Mouse (Mus musculus): ENCODE measurements around the gene Stag1.
"Not testable (repeated sequence)": the region's sequence is repeated elsewhere in the genome, so short reads cannot be mapped to it uniquely, and the experiment has no call there.

The Stag1 gene

GRCm38 (mm10) chr9:100682285-100682684 lies 84.7 kb downstream of the Stag1 start:
- no peak for DNase-seq (ENCODE audit: low spot score in 2 of 2)

DNA sequence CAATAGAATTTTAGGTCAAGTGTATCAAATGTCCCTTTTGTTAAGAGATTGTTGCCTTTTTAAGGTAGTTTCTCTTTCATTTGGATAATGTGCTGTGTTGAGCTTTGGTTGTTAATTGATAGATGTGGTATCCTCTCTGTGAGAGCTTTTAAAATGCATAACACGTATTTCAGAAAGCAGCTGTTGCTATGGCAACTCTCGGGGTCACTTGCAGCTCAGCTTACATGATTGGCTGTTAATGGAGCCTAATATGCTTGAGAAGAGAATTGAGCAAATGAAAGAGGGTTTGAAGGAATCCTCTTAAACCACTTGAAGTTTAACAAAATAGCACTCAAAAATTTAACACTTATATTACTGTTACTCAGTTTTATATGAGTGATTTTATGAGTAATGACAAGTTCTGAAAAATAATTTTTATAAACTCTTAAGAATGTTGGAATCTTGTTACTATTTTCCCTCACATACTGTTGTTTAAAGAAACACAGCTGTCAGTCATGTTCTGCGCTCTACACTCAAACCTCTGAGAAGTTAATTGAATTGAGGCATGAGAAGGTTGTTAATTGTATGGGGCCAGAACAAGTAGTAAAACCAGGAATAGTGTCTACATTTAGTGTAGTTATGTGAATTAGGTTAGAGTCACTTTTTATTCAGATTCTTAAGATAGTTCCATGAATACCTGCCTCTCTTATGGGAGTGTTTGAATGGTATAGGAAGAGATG lies 88.3 kb downstream of the Stag1 start:
- peak; percentile 38 to 48 for DNase-seq (ENCODE audit: low spot score in 2 of 2)

DNA sequence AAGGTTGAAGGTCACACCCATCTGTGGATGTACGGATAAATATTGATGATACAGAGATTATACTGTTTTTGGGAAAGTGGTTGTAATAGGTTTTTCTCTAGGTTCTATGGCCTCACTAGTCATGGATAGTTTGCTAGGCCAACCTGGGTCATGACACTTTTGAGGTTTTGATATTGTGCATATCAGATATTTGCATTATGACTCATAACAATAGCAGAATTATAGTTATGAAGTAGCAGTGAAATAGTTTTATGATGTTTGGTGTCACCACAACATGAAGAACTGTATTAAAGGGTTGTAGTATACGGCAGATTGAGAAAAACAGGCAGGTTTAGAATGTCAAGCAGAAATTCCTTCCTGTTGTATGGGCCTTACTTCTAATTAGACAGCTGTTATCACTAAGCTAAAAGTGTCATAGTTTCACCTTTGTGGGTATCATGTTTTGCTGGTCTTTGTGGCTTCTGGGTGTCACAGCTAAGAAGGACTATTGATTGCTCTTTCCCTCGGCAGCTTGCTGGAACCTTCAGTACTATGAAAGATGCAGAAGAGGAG lies 92.2 kb downstream of the Stag1 start:
- no peak for DNase-seq (ENCODE audit: low spot score in 2 of 2)

- no peak for DNase-seq (ENCODE audit: low spot score in 2 of 2)
Measured at GRCm38 (mm10) chr9:100692239-100692638, 94.6 kb downstream of the Stag1 start.

DNA sequence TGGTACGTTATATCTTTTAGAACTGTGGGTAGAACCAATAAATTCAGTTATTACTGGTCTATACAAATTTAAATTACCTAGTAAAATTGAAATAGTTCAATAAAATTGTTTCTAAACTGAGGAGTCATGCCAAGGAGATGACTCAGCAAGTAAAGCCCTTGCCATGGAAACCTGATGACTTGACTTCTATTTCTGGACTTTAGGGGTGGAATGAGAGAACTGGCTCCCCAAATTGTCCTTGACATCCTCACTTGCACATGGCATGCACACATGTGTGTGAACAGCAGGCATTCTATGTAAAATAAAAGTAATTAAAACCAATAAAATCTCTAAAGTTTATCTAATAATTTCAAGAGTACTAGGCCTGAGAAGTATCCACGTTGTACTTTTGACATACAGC lies 98.9 kb downstream of the Stag1 start:
- DNase-seq (ENCODE audit: low spot score in 2 of 2) = no peak

DNA sequence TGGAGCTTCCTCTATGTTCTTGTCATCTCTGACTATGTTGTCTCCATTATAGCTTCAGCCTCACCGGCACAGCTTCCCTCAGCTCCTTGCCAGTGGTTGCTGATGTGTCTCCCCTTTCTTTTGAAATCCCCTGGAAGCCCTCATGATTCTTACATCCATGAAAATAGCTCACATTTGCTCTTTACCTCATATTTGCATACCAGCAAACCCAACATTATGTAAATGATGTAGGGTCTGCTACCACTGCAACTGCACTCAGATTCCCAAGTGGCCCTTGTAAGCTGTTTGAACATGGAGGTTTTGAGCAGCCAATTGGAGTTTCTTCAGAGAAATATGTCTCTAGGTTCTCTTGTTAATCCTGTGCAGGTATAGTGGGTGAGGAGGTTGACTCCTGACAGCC lies 110.0 kb downstream of the Stag1 start:
- DNase-seq (ENCODE audit: low spot score in 2 of 2) = no peak

GRCm38 (mm10) chr9:100711665-100712064 lies 114.1 kb downstream of the Stag1 start:
- DNase-seq (ENCODE audit: low spot score in 2 of 2) = no peak

DNA sequence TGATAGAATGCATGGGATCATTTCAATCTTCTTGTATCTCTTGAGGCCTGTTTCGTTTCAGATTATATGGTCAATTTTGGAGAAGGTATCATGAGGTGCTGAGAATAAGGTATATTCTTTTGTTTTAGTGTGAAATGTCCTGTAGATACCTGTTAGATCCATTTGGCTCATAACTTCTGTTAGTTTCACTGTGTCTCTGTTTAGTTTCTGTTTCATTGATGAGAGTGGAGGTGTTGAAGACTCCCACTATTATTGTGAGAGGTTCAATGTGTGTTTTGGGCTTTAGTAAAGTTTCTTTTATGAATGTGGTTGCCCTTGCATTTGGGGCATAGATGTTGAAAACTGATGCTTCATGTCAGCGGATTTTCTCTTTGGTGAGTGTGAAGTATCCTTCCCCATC lies 127.2 kb downstream of the Stag1 start:
- DNase-seq (ENCODE audit: low spot score in 2 of 2) = not testable (repeated sequence)

GRCm38 (mm10) chr9:100731839-100732238 lies 134.2 kb downstream of the Stag1 start:
- DNase-seq (ENCODE audit: low spot score in 2 of 2) = no peak

DNA sequence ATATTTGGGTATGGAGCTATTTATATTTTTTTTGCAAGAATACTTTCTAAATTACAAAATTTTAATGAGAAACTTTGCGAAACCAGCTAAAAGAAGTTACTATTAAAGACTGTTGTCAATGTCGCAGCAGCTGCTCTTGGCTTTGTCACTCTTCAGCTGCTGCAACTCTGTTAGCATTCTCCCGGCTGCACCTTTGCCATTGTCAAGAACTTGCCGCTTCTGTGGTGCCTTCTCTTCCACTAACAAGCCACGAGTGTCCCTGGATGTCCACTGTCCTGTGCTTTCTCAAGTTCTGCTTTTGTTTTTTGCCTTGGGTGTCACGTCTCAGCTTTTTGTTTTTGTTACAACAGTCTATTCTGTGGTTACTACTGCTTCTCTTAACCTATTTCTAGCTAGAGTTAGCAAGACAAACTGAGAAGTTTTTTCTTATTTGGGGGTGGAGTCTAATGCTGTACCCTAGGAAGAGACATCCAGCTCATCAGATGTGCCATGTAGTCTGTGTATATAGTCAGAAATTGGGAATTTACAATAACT lies 136.4 kb downstream of the Stag1 start:
- DNase-seq (ENCODE audit: low spot score in 2 of 2) = no peak

- DNase-seq (ENCODE audit: low spot score in 2 of 2) = no peak
Measured at GRCm38 (mm10) chr9:100735993-100736645, 138.5 kb downstream of the Stag1 start.

- no peak for DNase-seq (ENCODE audit: low spot score in 2 of 2)
Measured at GRCm38 (mm10) chr9:100736646-100737031, 139.0 kb downstream of the Stag1 start.

DNA sequence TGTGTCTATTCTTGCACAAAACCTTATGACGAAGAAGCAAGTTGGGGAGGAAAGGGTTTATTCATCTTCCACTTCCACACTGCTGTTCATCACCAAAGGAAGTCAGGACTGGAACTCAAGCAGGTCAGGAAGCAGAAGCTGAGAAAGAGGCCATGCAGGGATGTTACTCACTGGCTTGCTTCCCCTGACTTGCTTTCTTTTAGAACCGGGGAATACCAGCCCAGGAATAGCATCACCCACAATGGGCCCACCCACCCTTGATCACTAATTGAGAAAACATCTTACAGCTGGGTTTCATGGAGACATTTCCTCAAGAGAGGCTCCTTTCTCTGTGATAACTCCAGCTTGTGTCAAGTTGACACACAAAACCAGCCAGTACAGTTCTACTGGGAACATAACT lies 179.6 kb downstream of the Stag1 start:
- not testable (repeated sequence) for DNase-seq (ENCODE audit: low spot score in 2 of 2)

DNA sequence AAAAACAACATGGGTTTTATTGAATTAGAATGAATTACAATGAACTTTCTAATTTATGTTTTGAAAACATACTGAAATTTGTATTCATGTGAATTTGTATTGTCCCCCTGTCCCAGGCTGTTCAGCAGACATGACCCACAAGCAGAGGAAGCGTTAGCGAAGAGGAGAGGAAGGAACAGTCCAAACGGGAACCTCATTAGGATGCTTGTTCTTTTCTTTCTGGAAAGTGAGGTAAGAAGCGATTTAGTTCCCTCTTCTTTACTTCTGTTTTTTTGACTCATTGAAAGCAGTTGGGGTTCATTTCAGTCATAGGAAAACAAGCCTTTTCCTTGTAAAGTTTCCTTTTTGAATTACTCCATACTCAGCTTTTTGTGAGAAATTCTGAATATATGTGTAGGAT lies 268.4 kb downstream of the Stag1 start:
- DNase-seq (ENCODE audit: low spot score in 2 of 2) = no peak

DNA sequence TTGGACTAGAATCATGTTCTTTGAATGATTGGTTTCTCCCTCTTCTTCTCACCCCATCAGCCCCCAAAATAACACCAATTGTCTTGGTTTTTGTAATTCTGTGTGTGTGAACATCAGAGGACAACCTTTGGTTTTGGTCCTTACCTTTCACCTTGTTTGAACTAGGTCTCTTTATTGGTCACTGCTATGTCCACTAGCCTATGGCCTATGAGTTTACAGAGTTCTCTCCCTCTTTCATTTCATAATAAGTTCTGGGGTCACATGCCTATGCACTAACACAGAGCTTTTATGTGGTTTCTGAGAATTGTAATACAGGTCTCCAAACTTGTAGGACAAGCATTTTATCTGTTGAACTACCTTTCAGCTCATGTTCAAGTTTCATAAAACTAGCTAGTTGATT lies 272.0 kb downstream of the Stag1 start:
- no peak for DNase-seq (ENCODE audit: low spot score in 2 of 2)

DNA sequence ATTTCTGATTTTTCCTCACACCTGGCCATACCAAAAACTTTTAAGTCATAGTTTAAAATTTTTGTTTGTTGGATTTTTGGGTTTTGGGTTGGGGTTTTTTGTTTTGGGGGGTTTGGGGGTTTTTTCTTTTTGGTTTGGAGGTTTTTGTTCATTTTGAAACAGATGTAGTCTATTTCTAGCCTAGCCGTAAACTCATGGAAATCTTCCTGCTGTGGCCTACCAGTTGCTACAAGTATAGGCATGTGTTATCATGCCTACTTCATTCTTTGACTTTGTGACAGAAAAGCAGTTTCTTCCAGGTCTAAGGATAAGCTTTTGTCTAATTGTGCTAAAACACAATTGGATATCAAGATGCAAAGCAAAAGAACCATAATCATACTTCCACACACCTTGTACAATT lies 298.5 kb downstream of the Stag1 start:
- no peak for DNase-seq (ENCODE audit: low spot score in 2 of 2)

- DNase-seq (ENCODE audit: low spot score in 2 of 2) = no peak
Measured at GRCm38 (mm10) chr9:100898042-100898441, 300.4 kb downstream of the Stag1 start.

DNA sequence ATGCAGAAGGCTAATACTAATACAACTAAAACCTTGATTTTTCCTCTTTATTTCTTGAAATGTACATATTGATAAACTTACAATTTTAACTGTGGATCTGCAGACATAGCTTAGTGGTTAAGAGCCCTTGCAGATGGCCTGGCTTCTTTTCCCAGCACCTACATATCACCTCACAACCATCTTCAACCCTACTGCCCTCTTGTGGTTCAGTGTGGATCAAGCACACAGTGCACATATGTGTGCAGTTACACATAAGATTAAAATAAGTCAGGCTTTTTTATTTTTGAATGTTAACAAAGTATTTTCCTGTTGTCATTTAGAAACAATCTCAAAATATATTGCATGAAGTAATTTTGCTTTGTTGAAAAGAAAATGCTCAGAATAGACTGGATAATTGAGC lies 312.8 kb downstream of the Stag1 start:
- no peak for DNase-seq (ENCODE audit: low spot score in 2 of 2)

- DNase-seq (ENCODE audit: low spot score in 2 of 2) = peak; percentile 13 to 40
Measured at GRCm38 (mm10) chr9:100917111-100917510, 319.5 kb downstream of the Stag1 start.

DNA sequence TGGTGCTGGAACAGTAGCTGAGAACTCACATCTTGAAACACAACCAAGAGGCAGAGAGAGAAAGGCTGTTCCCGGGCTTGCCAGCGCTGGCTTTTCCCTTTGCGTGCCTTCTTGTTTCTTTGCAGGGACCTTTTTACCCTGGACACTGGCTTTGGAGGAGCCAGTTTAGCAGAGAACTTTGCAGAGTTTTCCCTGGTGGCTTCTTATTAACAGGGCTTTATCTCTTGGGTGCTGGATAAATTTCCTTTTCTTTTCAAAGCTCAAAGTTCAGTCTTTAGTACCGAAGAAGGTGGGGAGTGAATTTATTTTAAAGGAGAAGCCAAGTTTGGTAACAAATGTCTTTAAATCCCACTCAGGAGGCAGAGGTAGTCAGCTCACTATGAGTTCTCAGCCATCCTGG lies 329.0 kb downstream of the Stag1 start:
- no peak for DNase-seq (ENCODE audit: low spot score in 2 of 2)

- no peak for DNase-seq (ENCODE audit: low spot score in 2 of 2)
Measured at GRCm38 (mm10) chr9:100942042-100942441, 344.4 kb downstream of the Stag1 start.

DNA sequence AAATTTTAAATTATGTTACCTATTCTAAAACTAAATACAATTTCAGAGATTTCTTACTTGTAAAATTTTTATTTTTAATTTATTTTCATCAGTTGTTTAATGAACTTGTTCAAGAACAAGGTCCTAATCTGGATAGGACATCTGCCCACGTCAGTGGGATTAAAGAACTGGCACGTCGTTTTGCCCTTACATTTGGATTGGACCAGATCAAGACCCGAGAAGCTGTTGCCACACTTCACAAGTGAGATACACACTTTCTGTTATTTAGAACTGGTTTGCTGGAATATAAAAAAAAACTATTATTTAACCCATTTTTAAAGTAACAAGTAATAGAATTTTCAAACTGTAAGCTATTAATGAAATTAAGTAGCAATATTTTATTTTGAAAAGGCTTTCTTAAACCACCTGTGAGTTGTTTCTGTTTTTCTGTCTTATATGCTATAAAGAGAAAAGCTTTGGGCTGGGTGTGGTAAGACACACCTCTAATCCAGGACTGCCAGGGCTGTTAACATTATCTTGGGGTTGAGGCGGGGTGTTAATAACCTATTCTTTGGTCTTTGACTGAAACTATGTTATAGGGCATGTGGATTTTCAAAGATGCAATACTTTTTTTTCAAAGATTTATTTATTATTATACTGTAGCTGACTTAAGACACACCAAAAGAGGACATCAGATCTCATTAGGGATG lies 347.2 kb downstream of the Stag1 start:
- no peak for DNase-seq (ENCODE audit: low spot score in 2 of 2)
